Mouse (Mus musculus): Measurements from ENCODE around the gene Uckl1.

Uckl1 gene

GRCm38 (mm10) chr2:181589011-181589731 lies 4.5 kb upstream of the Uckl1 start:
- DNase-seq, result no peak

- DNase-seq, result no peak
Measured at GRCm38 (mm10) chr2:181588229-181588780, 3.6 kb upstream of the Uckl1 start.

- no peak for DNase-seq
Measured at GRCm38 (mm10) chr2:181587796-181588195, 3.1 kb upstream of the Uckl1 start.

GRCm38 (mm10) chr2:181586124-181586523 lies 1.4 kb upstream of the Uckl1 start:
- DNase-seq, result no peak

GRCm38 (mm10) chr2:181585506-181585905 lies 814 bp upstream of the Uckl1 start:
- DNase-seq, result no peak

- DNase-seq, result no peak
Measured at GRCm38 (mm10) chr2:181583460-181584257, 1.0 kb downstream of the Uckl1 start.

GRCm38 (mm10) chr2:181582939-181583338 lies 1.8 kb downstream of the Uckl1 start:
- no peak for DNase-seq

- DNase-seq, result no peak
Measured at GRCm38 (mm10) chr2:181582358-181582757, 2.3 kb downstream of the Uckl1 start.

- DNase-seq, result peak; percentile 87
Measured at GRCm38 (mm10) chr2:181581402-181582120, 3.1 kb downstream of the Uckl1 start.

- DNase-seq, result peak; percentile 81
Measured at GRCm38 (mm10) chr2:181581016-181581401, 3.7 kb downstream of the Uckl1 start.

- DNase-seq, result no peak
Measured at GRCm38 (mm10) chr2:181580131-181580772, 4.4 kb downstream of the Uckl1 start.

GRCm38 (mm10) chr2:181579681-181580080 lies 5.0 kb downstream of the Uckl1 start:
- DNase-seq, result peak; percentile 2

- DNase-seq, result peak; percentile 2
Measured at GRCm38 (mm10) chr2:181578790-181579618, 5.7 kb downstream of the Uckl1 start.

GRCm38 (mm10) chr2:181577981-181578581 lies 6.6 kb downstream of the Uckl1 start:
- DNase-seq, result no peak

- DNase-seq, result no peak
Measured at GRCm38 (mm10) chr2:181577126-181577525, 7.6 kb downstream of the Uckl1 start.

GRCm38 (mm10) chr2:181576613-181577012 lies 8.1 kb downstream of the Uckl1 start:
- DNase-seq, result no peak

- no peak for DNase-seq
Measured at GRCm38 (mm10) chr2:181574921-181575545, 9.7 kb downstream of the Uckl1 start.

GRCm38 (mm10) chr2:181573961-181574360 lies 10.7 kb downstream of the Uckl1 start:
- DNase-seq, result no peak

GRCm38 (mm10) chr2:181572921-181573920 lies 11.5 kb downstream of the Uckl1 start:
- DNase-seq, result no peak
